Comparison of ENCODE assay signal across 8 mouse cellular contexts in the genomic region with DNA sequence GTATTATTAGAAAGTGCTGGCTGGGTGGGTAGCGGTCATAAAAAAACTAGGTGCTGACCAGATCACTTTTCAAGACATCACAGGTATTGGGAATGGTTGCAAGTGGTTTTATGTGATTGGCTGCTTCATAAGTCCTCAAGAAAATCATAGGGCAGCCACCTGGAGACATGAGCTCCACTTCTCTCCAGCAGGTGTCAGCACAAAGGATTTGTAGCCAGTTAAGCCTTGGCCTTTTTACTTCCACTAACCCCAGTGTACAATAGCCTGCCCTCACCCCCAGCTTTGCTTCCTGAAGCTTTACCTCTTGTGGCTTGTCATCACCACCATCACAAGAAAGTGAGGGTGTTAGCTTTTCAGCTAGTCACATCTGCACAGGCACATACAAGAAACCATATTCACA.
DNase-seq lines count a peak whose midpoint lies in the region; ATAC-seq and TF ChIP-seq lines count a peak whose summit lies in the region.
"Had no signal": no experiment of that assay in that cellular context is flagged by ENCODE, and none has a peak within 500 bp of the region (broad histone marks: within the 10 kb centered on the region; RNA-seq: fewer than 3 reads in every experiment).

No protein-coding gene starts in this region.

- DNase-seq in lung, adult 18-20 months, result peak; percentile 32 to 39
- DNase-seq in lung, postnatal 14 days, result no peak
- DNase-seq in cerebellum, postnatal 10 days, result peak; percentile 70 to 74
- DNase-seq in thymus, postnatal 4 days, result no peak
- DNase-seq in liver, result no peak

- peaks cover 8% of the 10 kb centered on the region for H3K4me1 ChIP-seq in olfactory bulb, adult 2 months (ENCODE audit: control insufficient read depth, insufficient read depth, low read length)

- no peak for TF ChIP-seq POLR2A in olfactory bulb, adult 2 months (IDR thresholded peaks at IDR 0.05; ENCODE audit: insufficient read depth, low read depth, low read length)

- peak overlapping the region; percentile 96; the same call in 1 of the 2 replicates for H3K27ac ChIP-seq in olfactory bulb, adult 2 months (ENCODE audit: insufficient read depth, low read depth, low read length)

- ATAC-seq in hematopoietic stem cell, adult 5-6 weeks (replicated peaks in 1 of 2; ENCODE audit: insufficient read depth in 1 of 2, low FRiP score in 2 of 2, low TSS enrichment in 1 of 2, low read depth in 1 of 2, poor library complexity in 2 of 2, severe bottlenecking in 2 of 2), result peak; percentile 79 to 81

- H3K4me3 ChIP-seq in olfactory bulb, adult 2 months (ENCODE audit: insufficient read depth, low read depth, low read length), result no peak overlapping the region
- H3K4me3 ChIP-seq: midbrain, embryonic 12.5 days had no signal

- WGBS in olfactory bulb, adult 2 months, result 39% methylated on average over 1 of the region's 1 CpGs

- TF ChIP-seq CTCF in olfactory bulb, adult 2 months (IDR thresholded peaks at IDR 0.05; ENCODE audit: insufficient read depth, low read depth, low read length), result no peak

Comparison
In these comparisons a context has a peak if more than half of its experiments do, and no peak if none do; other contexts are left out.
1. DNase-seq: peak in lung, adult 18-20 months (2 of 2) and cerebellum, postnatal 10 days (2 of 2); none in lung, postnatal 14 days (single experiment), thymus, postnatal 4 days (single experiment) and liver (single experiment).